Mouse (Mus musculus): Measurements from ENCODE around the gene Vsig4. TPM values are rescaled to one million over a fixed set of nuclear protein-coding genes. Genes with fewer than 3 reads are reported as not detected.
"Not testable (repeated sequence)": the region's sequence is repeated elsewhere in the genome, so short reads cannot be mapped to it uniquely, and the experiment has no call there.

Gene Vsig4
- 0.07 TPM in 1 of 2 replicates, not detected in the other for polyA plus RNA-seq (2012; rRNA removed)

DNA sequence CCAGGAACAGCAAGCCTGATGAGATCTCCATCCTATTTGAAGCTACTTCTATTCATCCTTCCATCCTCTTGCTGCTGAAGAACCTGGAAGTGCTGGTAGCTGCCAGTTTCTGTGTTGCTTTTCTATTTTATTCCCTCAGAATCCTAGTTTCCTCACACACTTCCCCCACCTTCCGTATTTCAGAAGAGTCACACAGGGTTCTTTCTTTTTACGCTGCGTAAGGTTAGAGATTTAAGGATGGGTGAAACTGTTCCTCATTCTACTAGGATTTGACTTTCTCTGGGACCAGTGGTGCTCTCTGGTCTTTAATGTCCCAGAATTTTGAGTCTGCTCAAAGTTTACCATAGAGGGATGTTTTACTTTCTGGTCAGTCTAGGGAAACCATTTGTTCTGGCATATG, at the start of gene Vsig4:
Gene Vsig4, minus strand, starts transcription at position 101 of the 400 bp plus-strand sequence.
- 90% methylated on average over 3 of the region's 3 CpGs for WGBS
- DNase-seq (ENCODE audit: low read depth, low spot score): no peak

DNA sequence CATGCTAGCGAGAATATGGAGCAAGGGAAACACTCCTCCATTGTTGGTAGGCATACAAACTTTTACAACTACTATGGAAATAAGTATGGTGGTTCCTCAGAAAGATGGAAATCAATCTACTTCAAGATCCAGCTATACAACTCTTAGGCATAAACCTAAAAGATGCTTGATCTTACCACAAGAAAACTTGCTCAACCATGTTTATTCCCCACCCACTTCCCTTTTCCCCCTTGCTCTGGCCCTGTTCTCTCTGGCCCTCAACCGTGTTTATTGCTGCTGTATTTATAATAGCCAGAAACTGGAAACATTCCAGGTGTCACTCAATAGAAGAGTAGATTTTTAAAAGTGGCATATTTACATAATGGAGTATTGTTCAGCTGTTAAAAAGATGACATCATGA, 45.9 kb upstream of the Vsig4 start:
- 45% methylated on average over 2 of the region's 2 CpGs for WGBS
- DNase-seq (ENCODE audit: low read depth, low spot score): no peak

DNA sequence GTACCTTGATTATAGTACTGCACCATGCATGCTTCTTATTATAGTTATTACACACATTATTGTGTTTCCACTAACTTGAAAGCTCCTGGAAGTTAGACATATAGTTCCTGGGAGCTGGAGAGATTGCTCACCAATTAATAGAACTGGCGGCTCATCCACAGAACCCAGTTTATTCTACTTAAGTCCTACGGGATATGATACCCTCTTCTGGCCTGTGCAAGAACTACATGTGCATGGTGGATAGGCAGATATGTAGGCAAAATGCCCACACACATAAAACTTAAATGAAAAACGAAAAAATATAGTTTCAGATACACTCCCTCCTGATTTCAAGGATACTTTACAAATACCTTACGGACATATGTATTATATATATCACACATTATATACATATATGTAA, 36.5 kb upstream of the Vsig4 start:
- no peak for DNase-seq (ENCODE audit: low read depth, low spot score)

DNA sequence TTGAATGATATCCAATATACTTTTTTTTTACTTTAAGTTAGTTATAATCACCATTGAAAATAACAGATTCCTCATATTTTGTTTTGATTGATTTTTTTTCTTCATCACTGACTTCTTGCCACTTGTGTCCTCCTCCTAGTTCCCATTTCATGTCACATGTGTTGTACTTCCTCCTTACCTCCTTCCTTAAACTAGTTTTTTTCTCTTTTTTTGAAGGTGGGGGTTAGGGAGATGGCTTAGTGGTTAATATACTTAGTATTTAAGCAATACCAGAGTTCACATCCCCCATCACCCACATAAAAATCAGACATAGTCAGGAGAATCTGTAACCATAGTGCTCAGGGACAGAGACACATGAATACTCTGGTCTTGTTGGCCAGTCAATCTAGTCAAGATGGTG, 36.7 kb downstream of the Vsig4 start:
- no peak for DNase-seq (ENCODE audit: low read depth, low spot score)

More for the DNA sequence above, 36.5 kb upstream of the Vsig4 start:
- WGBS: 52% methylated on average over 4 of the region's 4 CpGs

DNA sequence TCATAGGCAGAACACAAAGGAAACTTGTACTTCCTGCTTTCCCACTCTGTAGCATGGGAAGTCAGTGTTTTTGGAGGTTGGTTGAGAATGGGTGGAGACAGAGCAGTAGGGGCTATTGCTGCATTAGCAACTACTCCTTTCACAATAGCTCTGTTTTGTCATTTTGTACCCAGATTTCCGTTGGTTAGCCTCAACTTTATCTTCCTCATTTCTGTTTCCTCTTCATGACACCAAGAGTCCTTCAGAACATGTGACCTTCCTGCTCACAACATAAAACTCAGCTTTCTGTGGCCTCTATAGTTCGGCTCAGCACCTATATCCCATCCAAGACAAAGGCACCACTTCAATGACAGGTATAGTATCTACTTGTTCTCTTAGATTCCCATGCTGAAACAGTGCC, 53.6 kb downstream of the Vsig4 start:
- WGBS: 56% methylated on average over 2 of the region's 2 CpGs
- no peak for DNase-seq (ENCODE audit: low read depth, low spot score)

DNA sequence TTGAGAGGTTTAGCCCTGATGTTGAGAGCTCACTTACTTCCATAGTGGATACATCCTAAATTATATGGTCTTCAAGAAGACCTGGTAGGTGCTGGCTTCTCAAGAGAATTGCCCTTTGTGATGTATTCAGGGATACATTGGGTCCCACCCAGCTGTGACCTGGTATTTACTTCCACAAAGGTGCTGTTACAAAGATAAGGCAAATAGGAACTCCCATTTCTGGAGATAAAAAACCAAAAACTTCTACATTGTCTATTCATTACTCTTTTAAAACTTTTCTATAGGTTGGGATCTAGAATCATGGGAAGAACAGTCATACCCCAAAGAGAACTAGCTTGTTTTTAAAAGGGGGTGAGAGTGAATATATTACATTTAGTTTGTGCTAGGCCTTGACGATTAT, 54.2 kb downstream of the Vsig4 start:
- 87% methylated on average over 1 of the region's 1 CpGs for WGBS
- no peak for DNase-seq (ENCODE audit: low read depth, low spot score)

DNA sequence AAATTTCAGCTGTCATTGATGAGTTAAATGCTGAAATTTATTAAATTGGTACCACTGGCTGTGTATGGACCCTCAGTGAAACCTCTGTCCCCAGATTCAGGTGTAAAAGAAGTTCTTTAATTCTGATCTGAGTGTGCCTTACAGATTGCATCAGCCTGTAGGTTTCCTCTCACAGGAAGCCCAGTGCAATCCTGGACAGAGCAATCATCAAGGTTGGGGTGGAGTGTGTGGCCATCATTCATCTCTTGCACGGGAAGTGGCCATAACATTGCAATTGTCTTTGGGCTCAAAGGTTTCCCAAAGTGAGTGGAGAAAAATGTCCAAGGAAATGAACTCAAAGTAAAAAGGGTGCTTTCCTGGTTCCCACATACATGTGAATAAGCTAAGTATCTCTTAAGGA, 57.5 kb downstream of the Vsig4 start:
- WGBS: 56% methylated on average over 1 of the region's 1 CpGs
- DNase-seq (ENCODE audit: low read depth, low spot score): no peak

DNA sequence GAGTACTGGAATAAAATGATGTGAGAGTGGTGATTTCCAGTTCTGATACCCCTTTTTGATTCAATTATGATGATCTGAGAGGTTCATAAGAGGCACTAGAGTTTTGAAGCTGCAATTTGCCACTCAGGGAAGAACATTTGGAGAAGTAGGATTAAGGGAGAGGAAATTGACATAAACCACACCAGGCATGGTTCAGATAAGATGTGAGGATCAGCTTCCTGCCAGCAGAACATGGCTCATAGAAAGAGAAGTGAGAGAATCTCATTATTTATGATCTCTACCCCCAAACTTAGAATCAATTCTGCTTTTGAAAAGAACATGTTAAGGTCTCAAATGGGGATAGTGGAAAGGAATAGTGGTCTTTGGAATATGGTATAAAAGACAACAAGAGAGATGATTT, 66.2 kb downstream of the Vsig4 start:
- no peak for DNase-seq (ENCODE audit: low read depth, low spot score)

DNA sequence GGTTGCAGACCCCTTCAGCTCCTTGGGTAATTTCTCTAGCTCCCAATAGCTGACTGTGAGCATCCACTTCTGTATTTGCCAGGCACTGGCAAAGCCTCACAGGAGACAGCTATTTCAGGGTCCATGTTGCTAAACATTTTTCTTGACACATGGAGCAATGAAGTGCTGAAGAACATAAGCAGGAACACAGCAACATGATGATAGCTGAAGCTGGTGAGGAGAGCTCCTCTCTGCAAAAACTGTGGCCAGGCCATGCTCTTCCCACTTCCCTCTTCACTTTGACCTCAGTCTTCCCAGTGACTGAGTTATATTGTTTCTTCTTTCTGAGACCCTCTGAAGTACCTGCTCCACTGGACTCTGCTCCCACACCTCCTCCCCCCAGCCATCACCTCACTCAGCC, 67.8 kb downstream of the Vsig4 start:
- no peak for DNase-seq (ENCODE audit: low read depth, low spot score)

DNA sequence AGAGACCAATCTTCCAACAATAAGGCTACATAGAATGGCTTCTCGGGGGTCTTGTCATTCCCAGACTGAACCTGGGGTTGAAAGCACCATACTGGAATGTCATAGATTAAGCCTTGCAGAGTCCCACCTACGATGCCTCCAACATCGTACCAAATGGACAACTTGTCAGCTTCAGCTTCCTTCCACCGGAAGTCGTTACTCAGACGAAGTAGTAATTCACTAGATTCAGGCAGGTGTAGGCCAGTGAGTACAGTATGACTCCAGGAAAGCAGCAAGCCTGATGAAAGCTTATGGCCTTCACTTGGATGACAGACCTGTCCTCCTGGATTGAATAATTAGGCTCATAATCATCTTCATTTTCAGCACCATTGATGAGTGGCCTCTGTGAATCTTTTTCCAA, 69.0 kb downstream of the Vsig4 start:
- no peak for DNase-seq (ENCODE audit: low read depth, low spot score)
- WGBS: 82% methylated on average over 6 of the region's 6 CpGs

DNA sequence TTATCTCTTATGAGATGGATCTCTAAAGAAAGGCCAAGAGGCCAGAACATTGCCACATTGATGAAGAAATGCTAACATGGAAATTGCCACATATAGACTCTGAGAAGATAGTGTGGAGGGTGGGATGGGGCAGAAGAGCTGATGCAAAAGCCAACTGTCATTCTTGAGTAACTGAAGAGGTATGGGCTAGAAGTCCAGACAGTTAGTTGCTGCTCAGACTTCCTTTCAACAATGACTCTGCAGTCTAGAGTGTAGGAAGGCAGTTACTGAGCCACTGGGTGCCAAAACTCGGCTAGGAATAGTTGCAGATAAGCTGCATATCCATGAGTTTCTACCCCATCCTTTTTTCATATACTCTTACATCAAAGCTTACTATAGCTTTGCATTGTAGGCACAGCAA, 75.2 kb downstream of the Vsig4 start:
- WGBS: 45% methylated on average over 1 of the region's 1 CpGs
- no peak for DNase-seq (ENCODE audit: low read depth, low spot score)

DNA sequence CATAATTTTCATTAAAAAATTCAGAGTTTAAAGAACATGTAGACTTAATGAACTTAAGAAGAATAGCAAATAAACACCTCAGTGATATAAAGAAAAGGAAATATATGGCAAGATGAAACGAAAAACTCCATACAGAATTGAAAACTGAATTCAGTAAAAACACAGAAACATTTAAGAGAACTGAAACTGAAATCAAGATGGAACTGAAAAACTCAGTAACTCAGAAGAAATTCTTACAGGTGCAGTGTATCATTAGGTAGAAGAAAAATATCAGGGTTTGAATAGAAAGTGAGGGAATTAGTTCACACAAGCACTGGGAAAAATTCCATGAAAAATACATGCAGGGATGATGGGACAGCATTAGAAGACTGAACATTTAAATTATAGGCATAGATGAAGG, 86.4 kb downstream of the Vsig4 start:
- WGBS: 18% methylated on average over 1 of the region's 1 CpGs

DNA sequence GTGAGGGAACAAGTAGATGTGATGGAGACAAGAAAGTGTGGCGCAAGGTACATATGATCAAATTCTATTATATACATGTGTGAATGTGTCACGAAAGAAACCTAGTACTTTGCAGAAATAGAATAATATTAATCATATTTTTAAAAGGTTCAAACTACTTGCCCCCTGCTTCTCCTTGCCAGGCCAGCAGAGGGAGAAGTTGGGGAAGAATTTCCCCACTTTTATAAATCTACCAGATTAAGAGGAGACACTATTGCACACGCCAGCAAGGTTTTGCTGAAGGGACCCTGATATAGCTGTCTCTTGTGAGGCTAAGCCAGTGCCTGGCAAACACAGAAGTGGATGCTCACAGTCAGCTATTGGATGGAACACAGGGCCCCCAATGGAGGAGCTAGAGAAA, 88.1 kb downstream of the Vsig4 start:
- not testable (repeated sequence) for DNase-seq (ENCODE audit: low read depth, low spot score)
- WGBS: 83% methylated on average over 3 of the region's 3 CpGs

More for the DNA sequence above, 86.4 kb downstream of the Vsig4 start:
- no peak for DNase-seq (ENCODE audit: low read depth, low spot score)

Other genes with a start within 250 kb of the Vsig4 start
- gene Msn, start 197.4 kb downstream of the Vsig4 start, polyA plus RNA-seq (2012; rRNA removed): 22.3 and 29.4 TPM in 2 replicates
- 24.5 and 55.3 TPM in 2 replicates for gene Heph, start 161.9 kb upstream of the Vsig4 start, polyA plus RNA-seq (2012; rRNA removed)
- not detected in 2 replicates for gene Hsf3, start 162.9 kb upstream of the Vsig4 start, polyA plus RNA-seq (2012; rRNA removed)

All from large intestine, adult 2 months (tissue).